Mouse (Mus musculus): ENCODE results near the gene Dpysl5. TPM values are rescaled to one million over a fixed set of nuclear protein-coding genes. Genes with fewer than 3 reads are reported as not detected.
"Not testable (repeated sequence)": the region's sequence is repeated elsewhere in the genome, so short reads cannot be mapped to it uniquely, and the experiment has no call there.

The Dpysl5 gene
- 1 to 10 TPM in 1 of 2 experiments, under 1 TPM in 1; 0.62 to 1.3 TPM for total RNA-seq (2021)
- long read RNA-seq, experiment 1, partial matches to known transcripts = 1 of 4 reads
- long read RNA-seq, experiment 1, other reads (novel, unspliced or antisense) = 3 of 4 reads
- long read RNA-seq, experiment 2 = 0 reads

- peak; percentile 76 for DNase-seq (ENCODE audit: low spot score)
These were observed at the start of gene Dpysl5 for GRCm38 (mm10) chr5:30711147-30712001. Dpysl5 (plus strand) TSS chr5:30711564.

GRCm38 (mm10) chr5:30665360-30665759, 46.0 kb upstream of the Dpysl5 start:
- no peak for DNase-seq (ENCODE audit: low spot score)

GRCm38 (mm10) chr5:30665968-30666367, 45.4 kb upstream of the Dpysl5 start:
- DNase-seq (ENCODE audit: low spot score) = no peak

GRCm38 (mm10) chr5:30666391-30667195, 44.8 kb upstream of the Dpysl5 start, which contains the start of gene Cenpa:
Cenpa (plus strand) TSS chr5:30666777.
- DNase-seq (ENCODE audit: low spot score) = peak; percentile 96

- no peak for DNase-seq (ENCODE audit: low spot score)
These were observed 44.1 kb upstream of the Dpysl5 start for GRCm38 (mm10) chr5:30667215-30667614.

- DNase-seq (ENCODE audit: low spot score) = no peak
These were observed 43.7 kb upstream of the Dpysl5 start for GRCm38 (mm10) chr5:30667686-30668085.

GRCm38 (mm10) chr5:30668637-30669495, 42.5 kb upstream of the Dpysl5 start:
- DNase-seq (ENCODE audit: low spot score) = no peak

GRCm38 (mm10) chr5:30669496-30669830, 41.9 kb upstream of the Dpysl5 start:
- no peak for DNase-seq (ENCODE audit: low spot score)

- no peak for DNase-seq (ENCODE audit: low spot score)
These were observed 41.3 kb upstream of the Dpysl5 start for GRCm38 (mm10) chr5:30670091-30670490.

- no peak for DNase-seq (ENCODE audit: low spot score)
These were observed 37.4 kb upstream of the Dpysl5 start for GRCm38 (mm10) chr5:30674001-30674400.

GRCm38 (mm10) chr5:30676800-30677199, 34.6 kb upstream of the Dpysl5 start:
- DNase-seq (ENCODE audit: low spot score) = no peak

GRCm38 (mm10) chr5:30678069-30678468, 33.3 kb upstream of the Dpysl5 start:
- DNase-seq (ENCODE audit: low spot score) = not testable (repeated sequence)

GRCm38 (mm10) chr5:30678722-30679296, 32.6 kb upstream of the Dpysl5 start:
- DNase-seq (ENCODE audit: low spot score) = no peak

- no peak for DNase-seq (ENCODE audit: low spot score)
These were observed 31.8 kb upstream of the Dpysl5 start for GRCm38 (mm10) chr5:30679593-30679992.

- DNase-seq (ENCODE audit: low spot score) = no peak
These were observed 29.4 kb upstream of the Dpysl5 start for GRCm38 (mm10) chr5:30681970-30682369.

GRCm38 (mm10) chr5:30682967-30683600, 28.3 kb upstream of the Dpysl5 start:
- no peak for DNase-seq (ENCODE audit: low spot score)

- DNase-seq (ENCODE audit: low spot score) = no peak
These were observed 27.4 kb upstream of the Dpysl5 start for GRCm38 (mm10) chr5:30683993-30684392.

- DNase-seq (ENCODE audit: low spot score) = no peak
These were observed 24.6 kb upstream of the Dpysl5 start for GRCm38 (mm10) chr5:30686781-30687180.

GRCm38 (mm10) chr5:30700361-30701000, 10.9 kb upstream of the Dpysl5 start:
- DNase-seq (ENCODE audit: low spot score) = no peak

GRCm38 (mm10) chr5:30701373-30701772, 10.0 kb upstream of the Dpysl5 start:
- not testable (repeated sequence) for DNase-seq (ENCODE audit: low spot score)

Measured in gastrocnemius, adult 18-20 months (tissue).